Mouse (Mus musculus): ENCODE measurements around the gene Rbm17. TPM values are rescaled to one million over a fixed set of nuclear protein-coding genes. Genes with fewer than 3 reads are reported as not detected.

The Rbm17 gene
- polyA plus RNA-seq, 1 experiment from 2014 or later = 148 TPM

- ATAC-seq (replicated peaks; ENCODE audit: low FRiP score, low TSS enrichment, low read depth) (no peak), DNase-seq (ENCODE audit: low spot score) (no peak)
- Histone ChIP-seq H3K27me3 (replicated peaks; ENCODE audit: control insufficient read depth, insufficient read depth, low read length) (no peaks in the 10 kb centered on the region), H3K36me3 (ENCODE audit: control insufficient read depth, insufficient read depth, low read length) (no peaks in the 10 kb centered on the region), H3K27ac (ENCODE audit: low read depth) (no peak overlapping the region), H3K9me3 (ENCODE audit: control insufficient read depth, low read length) (no peaks in the 10 kb centered on the region), H3K4me2 (ENCODE audit: low read length) (no peak overlapping the region), H3K4me3 (ENCODE audit: low read depth, low read length) (no peak overlapping the region), H3K4me1 (replicated peaks; ENCODE audit: control insufficient read depth, insufficient read depth, low read length) (no peaks in the 10 kb centered on the region), H3K9ac (ENCODE audit: low read length) (no peak overlapping the region)
- WGBS = 93% methylated on average over 1 of the region's 1 CpGs
Measured at GRCm38 (mm10) chr2:11573684-11574083, 30.3 kb downstream of the Rbm17 start.

GRCm38 (mm10) chr2:11571004-11571535, 32.9 kb downstream of the Rbm17 start:
- 50% methylated on average over 6 of the region's 6 CpGs for WGBS
- H3K9me3 ChIP-seq (ENCODE audit: control insufficient read depth, low read length) = no peaks in the 10 kb centered on the region
- H3K4me2 ChIP-seq (ENCODE audit: low read length) = no peak overlapping the region
- no peak overlapping the region for H3K27ac ChIP-seq (ENCODE audit: low read depth)
- no peaks in the 10 kb centered on the region for H3K27me3 ChIP-seq (replicated peaks; ENCODE audit: control insufficient read depth, insufficient read depth, low read length)
- H3K9ac ChIP-seq (ENCODE audit: low read length) = no peak overlapping the region
- ATAC-seq (replicated peaks; ENCODE audit: low FRiP score, low TSS enrichment, low read depth) (no peak), DNase-seq (ENCODE audit: low spot score) (no peak)
- no peak overlapping the region for H3K4me3 ChIP-seq (ENCODE audit: low read depth, low read length)
- no peaks in the 10 kb centered on the region for H3K4me1 ChIP-seq (replicated peaks; ENCODE audit: control insufficient read depth, insufficient read depth, low read length)
- H3K36me3 ChIP-seq (ENCODE audit: control insufficient read depth, insufficient read depth, low read length) = no peaks in the 10 kb centered on the region

- Histone ChIP-seq H3K9me3 (ENCODE audit: control insufficient read depth, low read length) (no peaks in the 10 kb centered on the region), H3K9ac (ENCODE audit: low read length) (no peak overlapping the region), H3K4me3 (ENCODE audit: low read depth, low read length) (no peak overlapping the region), H3K36me3 (ENCODE audit: control insufficient read depth, insufficient read depth, low read length) (no peaks in the 10 kb centered on the region), H3K27ac (ENCODE audit: low read depth) (no peak overlapping the region), H3K4me2 (ENCODE audit: low read length) (no peak overlapping the region), H3K27me3 (replicated peaks; ENCODE audit: control insufficient read depth, insufficient read depth, low read length) (no peaks in the 10 kb centered on the region), H3K4me1 (replicated peaks; ENCODE audit: control insufficient read depth, insufficient read depth, low read length) (no peaks in the 10 kb centered on the region)
- no peak for ATAC-seq (replicated peaks; ENCODE audit: low FRiP score, low TSS enrichment, low read depth)
- no peak for DNase-seq (ENCODE audit: low spot score)
- WGBS = 79% methylated on average over 7 of the region's 7 CpGs
Measured at GRCm38 (mm10) chr2:11568471-11568870, 35.5 kb downstream of the Rbm17 start.

GRCm38 (mm10) chr2:11567781-11568362, 36.1 kb downstream of the Rbm17 start:
- Histone ChIP-seq H3K27ac (ENCODE audit: low read depth) (no peak overlapping the region), H3K9me3 (ENCODE audit: control insufficient read depth, low read length) (no peaks in the 10 kb centered on the region), H3K4me3 (ENCODE audit: low read depth, low read length) (no peak overlapping the region), H3K9ac (ENCODE audit: low read length) (no peak overlapping the region), H3K27me3 (replicated peaks; ENCODE audit: control insufficient read depth, insufficient read depth, low read length) (no peaks in the 10 kb centered on the region), H3K4me2 (ENCODE audit: low read length) (no peak overlapping the region), H3K36me3 (ENCODE audit: control insufficient read depth, insufficient read depth, low read length) (no peaks in the 10 kb centered on the region), H3K4me1 (replicated peaks; ENCODE audit: control insufficient read depth, insufficient read depth, low read length) (no peaks in the 10 kb centered on the region)
- DNase-seq (ENCODE audit: low spot score) (peak; percentile 61), ATAC-seq (replicated peaks; ENCODE audit: low FRiP score, low TSS enrichment, low read depth) (no peak)
- 67% methylated on average over 4 of the region's 4 CpGs for WGBS

- H3K9me3 ChIP-seq (ENCODE audit: control insufficient read depth, low read length) = no peaks in the 10 kb centered on the region
- DNase-seq (ENCODE audit: low spot score) (no peak), ATAC-seq (replicated peaks; ENCODE audit: low FRiP score, low TSS enrichment, low read depth) (no peak)
- no peak overlapping the region for H3K9ac ChIP-seq (ENCODE audit: low read length)
- no peaks in the 10 kb centered on the region for H3K4me1 ChIP-seq (replicated peaks; ENCODE audit: control insufficient read depth, insufficient read depth, low read length)
- no peak overlapping the region for H3K4me3 ChIP-seq (ENCODE audit: low read depth, low read length)
- WGBS = 87% methylated on average over 3 of the region's 3 CpGs
- no peak overlapping the region for H3K27ac ChIP-seq (ENCODE audit: low read depth)
- H3K4me2 ChIP-seq (ENCODE audit: low read length) = no peak overlapping the region
- no peaks in the 10 kb centered on the region for H3K27me3 ChIP-seq (replicated peaks; ENCODE audit: control insufficient read depth, insufficient read depth, low read length)
- no peaks in the 10 kb centered on the region for H3K36me3 ChIP-seq (ENCODE audit: control insufficient read depth, insufficient read depth, low read length)
Measured at GRCm38 (mm10) chr2:11566898-11567297, 37.1 kb downstream of the Rbm17 start.

GRCm38 (mm10) chr2:11566241-11566640, 37.7 kb downstream of the Rbm17 start:
- H3K4me2 ChIP-seq (ENCODE audit: low read length) = no peak overlapping the region
- WGBS = 68% methylated on average over 7 of the region's 7 CpGs
- H3K9ac ChIP-seq (ENCODE audit: low read length) = no peak overlapping the region
- H3K9me3 ChIP-seq (ENCODE audit: control insufficient read depth, low read length) = no peaks in the 10 kb centered on the region
- no peaks in the 10 kb centered on the region for H3K4me1 ChIP-seq (replicated peaks; ENCODE audit: control insufficient read depth, insufficient read depth, low read length)
- no peaks in the 10 kb centered on the region for H3K27me3 ChIP-seq (replicated peaks; ENCODE audit: control insufficient read depth, insufficient read depth, low read length)
- no peak for DNase-seq (ENCODE audit: low spot score)
- ATAC-seq (replicated peaks; ENCODE audit: low FRiP score, low TSS enrichment, low read depth) = no peak
- H3K36me3 ChIP-seq (ENCODE audit: control insufficient read depth, insufficient read depth, low read length) = no peaks in the 10 kb centered on the region
- no peak overlapping the region for H3K27ac ChIP-seq (ENCODE audit: low read depth)
- H3K4me3 ChIP-seq (ENCODE audit: low read depth, low read length) = no peak overlapping the region

GRCm38 (mm10) chr2:11564768-11565167, 39.2 kb downstream of the Rbm17 start:
- no peaks in the 10 kb centered on the region for H3K4me1 ChIP-seq (replicated peaks; ENCODE audit: control insufficient read depth, insufficient read depth, low read length)
- H3K9ac ChIP-seq (ENCODE audit: low read length) = no peak overlapping the region
- no peaks in the 10 kb centered on the region for H3K27me3 ChIP-seq (replicated peaks; ENCODE audit: control insufficient read depth, insufficient read depth, low read length)
- no peak for DNase-seq (ENCODE audit: low spot score)
- no peak overlapping the region for H3K4me3 ChIP-seq (ENCODE audit: low read depth, low read length)
- H3K9me3 ChIP-seq (ENCODE audit: control insufficient read depth, low read length) = no peaks in the 10 kb centered on the region
- no peak overlapping the region for H3K4me2 ChIP-seq (ENCODE audit: low read length)
- H3K36me3 ChIP-seq (ENCODE audit: control insufficient read depth, insufficient read depth, low read length) = no peaks in the 10 kb centered on the region
- no peak overlapping the region for H3K27ac ChIP-seq (ENCODE audit: low read depth)
- no peak for ATAC-seq (replicated peaks; ENCODE audit: low FRiP score, low TSS enrichment, low read depth)
- 82% methylated on average over 6 of the region's 6 CpGs for WGBS

GRCm38 (mm10) chr2:11563256-11563655, 40.7 kb downstream of the Rbm17 start:
- Histone ChIP-seq H3K27me3 (replicated peaks; ENCODE audit: control insufficient read depth, insufficient read depth, low read length) (no peaks in the 10 kb centered on the region), H3K4me1 (replicated peaks; ENCODE audit: control insufficient read depth, insufficient read depth, low read length) (no peaks in the 10 kb centered on the region), H3K9ac (ENCODE audit: low read length) (no peak overlapping the region), H3K4me2 (ENCODE audit: low read length) (no peak overlapping the region), H3K9me3 (ENCODE audit: control insufficient read depth, low read length) (no peaks in the 10 kb centered on the region), H3K27ac (ENCODE audit: low read depth) (no peak overlapping the region), H3K4me3 (ENCODE audit: low read depth, low read length) (no peak overlapping the region), H3K36me3 (ENCODE audit: control insufficient read depth, insufficient read depth, low read length) (no peaks in the 10 kb centered on the region)
- ATAC-seq (replicated peaks; ENCODE audit: low FRiP score, low TSS enrichment, low read depth) (no peak), DNase-seq (ENCODE audit: low spot score) (no peak)
- WGBS = 91% methylated on average over 17 of the region's 17 CpGs

- H3K9me3 ChIP-seq (ENCODE audit: control insufficient read depth, low read length) = no peaks in the 10 kb centered on the region
- WGBS = 73% methylated on average over 7 of the region's 7 CpGs
Measured at GRCm38 (mm10) chr2:11558654-11559053, 45.3 kb downstream of the Rbm17 start.

More at GRCm38 (mm10) chr2:11558654-11559053, 45.3 kb downstream of the Rbm17 start:
- H3K4me2 ChIP-seq (ENCODE audit: low read length) = no peak overlapping the region
- no peak overlapping the region for H3K27ac ChIP-seq (ENCODE audit: low read depth)
- H3K9ac ChIP-seq (ENCODE audit: low read length) = no peak overlapping the region
- no peak for DNase-seq (ENCODE audit: low spot score)
- ATAC-seq (replicated peaks; ENCODE audit: low FRiP score, low TSS enrichment, low read depth) = no peak
- H3K27me3 ChIP-seq (replicated peaks; ENCODE audit: control insufficient read depth, insufficient read depth, low read length) = peaks cover 4% of the 10 kb centered on the region; the same call in 1 of the 2 replicates
- no peaks in the 10 kb centered on the region for H3K4me1 ChIP-seq (replicated peaks; ENCODE audit: control insufficient read depth, insufficient read depth, low read length)
- no peaks in the 10 kb centered on the region for H3K36me3 ChIP-seq (ENCODE audit: control insufficient read depth, insufficient read depth, low read length)
- H3K4me3 ChIP-seq (ENCODE audit: low read depth, low read length) = no peak overlapping the region

All from intestine, embryonic 14.5 days (tissue).